Mouse (Mus musculus) kidney, embryonic 15.5 days (tissue): ENCODE results near the gene Osbp2. TPM values are rescaled to one million over a fixed set of nuclear protein-coding genes. Genes with fewer than 3 reads are reported as not detected.

ENCODE experiments used
- ATAC-seq: fragments of 200-750 bp; cut with Nextera tagmentation; replicated peaks from 2 replicates; pipeline ENCODE4 v1.8.0; 2017; ENCODE audit warnings: moderate TSS enrichment; ENCODE audit not compliant: low FRiP score
- H3K27ac ChIP-seq: fragments of 300-500 bp; sonication (generic); 2 replicates; pipeline ENCODE4 v1.5.1; 2015; ENCODE audit warnings: mild to moderate bottlenecking, inconsistent platforms
- H3K27me3 ChIP-seq: fragments of 300-500 bp; sonication (generic); 2 replicates; pipeline ENCODE4 v1.6.1; 2015; ENCODE audit warnings: inconsistent platforms
- H3K36me3 ChIP-seq: fragments of 300-500 bp; sonication (generic); 2 replicates; pipeline ENCODE4 v1.6.1; 2015; ENCODE audit warnings: inconsistent platforms
- H3K4me1 ChIP-seq: fragments of 300-500 bp; sonication (generic); 2 replicates; pipeline ENCODE4 v1.6.1; 2015; ENCODE audit warnings: inconsistent platforms
- H3K4me2 ChIP-seq: fragments of 300-500 bp; sonication (generic); 2 replicates; pipeline ENCODE4 v1.6.1; 2015; ENCODE audit warnings: moderate library complexity, mild to moderate bottlenecking, inconsistent platforms
- H3K4me3 ChIP-seq: fragments of 300-500 bp; sonication (generic); replicated peaks from 2 replicates; pipeline ENCODE4 v1.5.1; 2015; ENCODE audit warnings: mild to moderate bottlenecking, inconsistent platforms
- H3K9ac ChIP-seq: fragments of 300-500 bp; sonication (generic); 2 replicates; pipeline ENCODE4 v1.6.1; 2015; ENCODE audit warnings: mild to moderate bottlenecking, inconsistent platforms
- H3K9me3 ChIP-seq: fragments of 300-500 bp; sonication (generic); replicated peaks from 2 replicates; pipeline ENCODE4 v1.6.1; 2016; ENCODE audit warnings: inconsistent platforms
- WGBS: fragments of 180-500 bp; shearing (Covaris S2); methylation state at CpG from one replicate; pipeline ENCODE4 v1.1.7; 2015; ENCODE audit warnings: mixed read lengths; 5-methylcytosine and 5-hydroxymethylcytosine counted together
- polyA plus RNA-seq: library from polyadenylated mRNA; unstranded; fragments of >200 nt; fragmentation: Nextera tagmentation; extraction: Ambion mirVana; gene quantifications from 2 replicates; pipeline ENCODE4 v1.2.1, GENCODE M21; 2015

Osbp2 gene
- polyA plus RNA-seq, 1 experiment from 2014 or later = 0.91 TPM

- 93% methylated on average over 1 of the region's 1 CpGs for WGBS
- ATAC-seq = no peak
- H3K27me3 ChIP-seq = no peaks in the 10 kb centered on the region
- no peaks in the 10 kb centered on the region for H3K4me1 ChIP-seq
- H3K4me3 ChIP-seq = no peak overlapping the region
- no peak overlapping the region for H3K27ac ChIP-seq
- H3K9ac ChIP-seq = no peak overlapping the region
- peaks cover 93% of the 10 kb centered on the region for H3K36me3 ChIP-seq
- H3K9me3 ChIP-seq = no peaks in the 10 kb centered on the region
- no peak overlapping the region for H3K4me2 ChIP-seq
These were observed 179.5 kb downstream of the Osbp2 start for GRCm38 (mm10) chr11:3684232-3684631.

GRCm38 (mm10) chr11:3683696-3684095 lies 180.0 kb downstream of the Osbp2 start:
- peaks cover 92% of the 10 kb centered on the region for H3K36me3 ChIP-seq
- no peak overlapping the region for H3K4me3 ChIP-seq
- no peaks in the 10 kb centered on the region for H3K4me1 ChIP-seq
- H3K9ac ChIP-seq = no peak overlapping the region
- no peaks in the 10 kb centered on the region for H3K27me3 ChIP-seq
- H3K9me3 ChIP-seq = no peaks in the 10 kb centered on the region
- H3K4me2 ChIP-seq = no peak overlapping the region
- no peak overlapping the region for H3K27ac ChIP-seq
- ATAC-seq = no peak
- 95% methylated on average over 11 of the region's 11 CpGs for WGBS

GRCm38 (mm10) chr11:3679771-3680170 lies 183.9 kb downstream of the Osbp2 start:
- Histone ChIP-seq H3K4me1 (no peaks in the 10 kb centered on the region), H3K4me3 (no peak overlapping the region), H3K36me3 (peaks cover 93% of the 10 kb centered on the region), H3K27ac (no peak overlapping the region), H3K9me3 (no peaks in the 10 kb centered on the region), H3K27me3 (no peaks in the 10 kb centered on the region), H3K4me2 (no peak overlapping the region), H3K9ac (no peak overlapping the region)
- no peak for ATAC-seq
- 99% methylated on average over 3 of the region's 3 CpGs for WGBS

GRCm38 (mm10) chr11:3677204-3677603 lies 186.5 kb downstream of the Osbp2 start:
- Histone ChIP-seq H3K27me3 (no peaks in the 10 kb centered on the region), H3K9ac (no peak overlapping the region), H3K4me3 (no peak overlapping the region), H3K36me3 (peaks cover 94% of the 10 kb centered on the region), H3K27ac (no peak overlapping the region), H3K4me1 (no peaks in the 10 kb centered on the region), H3K4me2 (no peak overlapping the region), H3K9me3 (no peaks in the 10 kb centered on the region)
- ATAC-seq = no peak
- 78% methylated on average over 6 of the region's 6 CpGs for WGBS

GRCm38 (mm10) chr11:3676423-3676822 lies 187.3 kb downstream of the Osbp2 start:
- no peaks in the 10 kb centered on the region for H3K27me3 ChIP-seq
- ATAC-seq = no peak
- peaks cover 98% of the 10 kb centered on the region for H3K36me3 ChIP-seq
- no peak overlapping the region for H3K9ac ChIP-seq
- no peak overlapping the region for H3K27ac ChIP-seq
- H3K9me3 ChIP-seq = no peaks in the 10 kb centered on the region
- no peaks in the 10 kb centered on the region for H3K4me1 ChIP-seq
- H3K4me2 ChIP-seq = no peak overlapping the region
- no peak overlapping the region for H3K4me3 ChIP-seq
- WGBS = 90% methylated on average over 5 of the region's 5 CpGs

- no peaks in the 10 kb centered on the region for H3K9me3 ChIP-seq
- WGBS = 75% methylated on average over 4 of the region's 4 CpGs
- H3K4me1 ChIP-seq = no peaks in the 10 kb centered on the region
- no peak for ATAC-seq
- H3K4me3 ChIP-seq = no peak overlapping the region
- H3K27ac ChIP-seq = no peak overlapping the region
- no peaks in the 10 kb centered on the region for H3K27me3 ChIP-seq
- no peak overlapping the region for H3K9ac ChIP-seq
- no peak overlapping the region for H3K4me2 ChIP-seq
- H3K36me3 ChIP-seq = peaks cover 95% of the 10 kb centered on the region
These were observed 189.2 kb downstream of the Osbp2 start for GRCm38 (mm10) chr11:3674545-3674944.

GRCm38 (mm10) chr11:3671000-3671628 lies 192.6 kb downstream of the Osbp2 start:
- Histone ChIP-seq H3K4me1 (no peaks in the 10 kb centered on the region), H3K27ac (no peak overlapping the region), H3K9ac (no peak overlapping the region), H3K9me3 (no peaks in the 10 kb centered on the region), H3K4me2 (no peak overlapping the region), H3K36me3 (peaks cover 83% of the 10 kb centered on the region), H3K27me3 (no peaks in the 10 kb centered on the region), H3K4me3 (no peak overlapping the region)
- ATAC-seq = no peak
- 97% methylated on average over 1 of the region's 1 CpGs for WGBS

- H3K27me3 ChIP-seq = no peaks in the 10 kb centered on the region
- peaks cover 78% of the 10 kb centered on the region for H3K36me3 ChIP-seq
- no peaks in the 10 kb centered on the region for H3K4me1 ChIP-seq
- no peak overlapping the region for H3K4me2 ChIP-seq
- no peaks in the 10 kb centered on the region for H3K9me3 ChIP-seq
- no peak overlapping the region for H3K9ac ChIP-seq
- no peak overlapping the region for H3K4me3 ChIP-seq
- H3K27ac ChIP-seq = no peak overlapping the region
- ATAC-seq = no peak
These were observed 193.9 kb downstream of the Osbp2 start for GRCm38 (mm10) chr11:3669849-3670248.

GRCm38 (mm10) chr11:3668768-3669167 lies 194.9 kb downstream of the Osbp2 start:
- Histone ChIP-seq H3K4me2 (no peak overlapping the region), H3K4me1 (no peaks in the 10 kb centered on the region), H3K9me3 (no peaks in the 10 kb centered on the region), H3K27ac (no peak overlapping the region), H3K36me3 (peaks cover 78% of the 10 kb centered on the region), H3K9ac (no peak overlapping the region), H3K4me3 (no peak overlapping the region), H3K27me3 (no peaks in the 10 kb centered on the region)
- ATAC-seq = no peak
- WGBS = 87% methylated on average over 2 of the region's 2 CpGs

- H3K4me3 ChIP-seq = no peak overlapping the region
- WGBS = 51% methylated on average over 3 of the region's 3 CpGs
- no peak overlapping the region for H3K9ac ChIP-seq
- H3K9me3 ChIP-seq = no peaks in the 10 kb centered on the region
- H3K36me3 ChIP-seq = peaks cover 74% of the 10 kb centered on the region
- H3K4me2 ChIP-seq = no peak overlapping the region
- ATAC-seq = 0 out of 2 replicates have a peak, but pooled peaks have one; percentile 52
- no peaks in the 10 kb centered on the region for H3K27me3 ChIP-seq
- no peak overlapping the region for H3K27ac ChIP-seq
- H3K4me1 ChIP-seq = no peaks in the 10 kb centered on the region
These were observed 196.2 kb downstream of the Osbp2 start for GRCm38 (mm10) chr11:3667506-3667905.

- WGBS = 92% methylated on average over 2 of the region's 2 CpGs
- no peak for ATAC-seq
These were observed 201.7 kb downstream of the Osbp2 start for GRCm38 (mm10) chr11:3661964-3662363.

More at GRCm38 (mm10) chr11:3661964-3662363, 201.7 kb downstream of the Osbp2 start:
- no peak overlapping the region for H3K9ac ChIP-seq
- H3K36me3 ChIP-seq = peaks cover 60% of the 10 kb centered on the region
- no peak overlapping the region for H3K4me2 ChIP-seq
- no peak overlapping the region for H3K27ac ChIP-seq
- H3K9me3 ChIP-seq = no peaks in the 10 kb centered on the region
- H3K4me1 ChIP-seq = no peaks in the 10 kb centered on the region
- no peaks in the 10 kb centered on the region for H3K27me3 ChIP-seq
- no peak overlapping the region for H3K4me3 ChIP-seq
